Mouse (Mus musculus) testis, postnatal 14 days (tissue): ENCODE results near the gene Nsun4.

Source experiments
- DNase-seq: peaks from one replicate; pipeline ENCODE4 v3.0.0; 2021; ENCODE audit warnings: low spot score

Nsun4 gene

DNA sequence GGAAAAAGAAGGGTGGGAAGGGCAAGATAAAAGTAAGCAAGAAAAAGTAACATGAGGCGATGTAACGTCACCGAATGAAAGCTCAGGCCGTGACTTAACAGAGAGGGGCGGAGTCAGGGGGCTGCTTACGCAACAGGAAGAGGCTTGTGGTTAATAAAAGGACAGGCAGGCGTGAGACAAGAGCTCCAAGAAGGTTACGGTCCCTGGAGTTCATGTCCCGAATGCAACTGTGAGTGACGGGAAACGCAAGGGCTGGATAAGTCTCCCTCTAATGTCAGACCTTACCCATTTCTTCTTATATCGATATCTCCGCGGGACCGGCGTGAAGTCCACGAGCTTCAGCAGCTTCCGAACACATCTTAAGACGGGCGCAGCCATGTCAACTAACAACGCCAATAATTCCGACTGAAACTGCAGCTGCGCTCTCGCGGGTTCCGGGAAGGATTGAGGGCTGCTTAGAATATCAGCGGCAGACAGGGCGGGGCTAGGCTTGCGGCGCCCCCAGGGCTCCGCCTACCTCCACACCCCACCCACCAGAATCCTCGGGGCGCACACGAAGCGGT, at the start of gene Nsun4:
TSS of gene Nsun4 (minus strand) at position 478 of the 563 bp plus-strand sequence.
- peak; percentile 89 for DNase-seq

DNA sequence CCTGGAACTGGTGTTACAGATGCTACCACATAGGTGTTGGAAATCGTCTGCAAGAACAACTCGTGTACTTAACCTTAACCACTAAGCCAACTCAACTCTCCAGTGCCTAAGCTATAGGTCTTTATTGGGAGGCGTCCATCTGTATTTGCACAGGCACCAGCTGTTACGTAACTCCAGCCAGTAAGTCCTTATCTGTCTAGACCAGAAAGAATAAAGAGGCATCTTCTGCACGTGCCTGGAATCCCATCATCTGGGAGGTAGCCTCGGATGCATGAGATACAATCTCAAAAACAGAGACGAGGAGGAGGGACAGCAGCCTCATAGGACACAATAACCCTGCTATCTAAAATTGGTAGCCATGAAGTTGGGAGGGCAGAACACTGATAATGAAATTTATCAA, 47.3 kb upstream of the Nsun4 start:
- DNase-seq = no peak

DNA sequence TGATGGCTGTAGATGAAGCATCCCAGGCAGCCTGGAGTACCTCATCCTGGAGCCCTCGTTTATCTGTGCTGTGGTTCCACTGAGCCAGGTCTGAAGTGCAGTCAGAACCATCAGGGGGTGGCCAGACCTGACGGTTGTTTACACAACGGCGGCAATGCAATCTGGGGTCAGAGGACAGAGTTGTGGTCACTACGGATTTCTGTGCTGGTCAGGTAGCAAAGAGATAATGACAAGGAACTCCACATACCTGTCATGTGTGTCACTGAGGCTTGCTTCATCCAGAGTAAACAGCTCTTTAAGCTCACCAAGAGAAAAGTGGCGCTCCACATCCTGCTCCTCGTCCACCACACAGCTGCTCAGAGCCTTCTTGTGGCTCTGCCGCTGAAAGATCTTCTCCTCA, 43.5 kb upstream of the Nsun4 start:
- no peak for DNase-seq

DNA sequence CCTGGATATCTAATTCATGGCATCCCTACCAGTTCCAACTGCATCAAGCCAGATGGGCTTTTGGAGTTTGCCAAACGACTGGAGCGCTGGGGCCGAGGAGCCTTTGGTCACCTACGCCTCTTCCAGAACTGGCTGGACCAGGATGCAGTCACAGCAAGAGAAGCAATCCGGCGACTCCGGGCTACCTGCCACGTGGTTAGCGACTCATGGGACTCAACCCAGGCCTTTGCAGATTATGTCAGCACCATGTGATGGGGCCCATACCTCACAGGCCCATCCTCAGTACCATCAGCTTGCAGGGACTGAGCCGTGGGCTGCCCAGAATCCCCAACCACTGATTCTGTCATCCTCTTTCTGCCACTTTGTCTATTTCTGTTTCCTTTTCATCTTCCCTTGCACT, 42.6 kb upstream of the Nsun4 start:
- no peak for DNase-seq

DNA sequence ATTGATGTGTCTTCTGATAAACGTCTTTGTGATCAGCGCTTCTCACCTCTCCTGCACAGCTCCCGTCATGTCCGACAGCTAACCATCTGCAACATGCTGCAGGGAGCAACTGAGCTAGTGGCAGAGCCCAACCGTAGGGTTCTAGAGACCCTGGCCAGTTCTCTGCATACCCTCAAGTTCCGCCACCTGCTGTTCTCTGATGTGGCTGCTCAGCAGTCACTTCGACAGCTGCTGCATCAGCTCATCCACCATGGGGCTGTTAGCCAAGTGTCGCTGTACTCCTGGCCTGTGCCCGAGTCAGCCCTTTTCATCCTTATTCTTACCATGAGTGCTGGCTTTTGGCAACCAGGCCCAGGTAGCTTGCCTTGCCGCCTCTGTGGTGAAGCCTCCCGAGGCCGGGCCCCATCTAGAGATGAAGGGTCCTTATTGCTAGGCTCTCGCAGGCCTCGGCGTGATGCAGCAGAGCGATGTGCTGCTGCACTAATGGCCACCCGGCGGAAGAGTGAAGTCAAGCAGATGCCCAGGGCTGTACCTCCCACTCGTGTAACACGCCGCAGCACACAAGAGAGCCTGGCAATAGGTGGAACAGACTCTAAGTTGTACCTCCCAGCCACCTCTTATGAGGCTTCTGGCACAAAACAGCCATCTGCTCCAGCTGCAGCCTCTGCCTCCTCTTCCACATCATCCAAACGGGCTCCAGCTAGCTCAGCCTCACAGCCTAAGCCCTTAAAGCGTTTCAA, 35.0 kb upstream of the Nsun4 start:
- no peak for DNase-seq

DNA sequence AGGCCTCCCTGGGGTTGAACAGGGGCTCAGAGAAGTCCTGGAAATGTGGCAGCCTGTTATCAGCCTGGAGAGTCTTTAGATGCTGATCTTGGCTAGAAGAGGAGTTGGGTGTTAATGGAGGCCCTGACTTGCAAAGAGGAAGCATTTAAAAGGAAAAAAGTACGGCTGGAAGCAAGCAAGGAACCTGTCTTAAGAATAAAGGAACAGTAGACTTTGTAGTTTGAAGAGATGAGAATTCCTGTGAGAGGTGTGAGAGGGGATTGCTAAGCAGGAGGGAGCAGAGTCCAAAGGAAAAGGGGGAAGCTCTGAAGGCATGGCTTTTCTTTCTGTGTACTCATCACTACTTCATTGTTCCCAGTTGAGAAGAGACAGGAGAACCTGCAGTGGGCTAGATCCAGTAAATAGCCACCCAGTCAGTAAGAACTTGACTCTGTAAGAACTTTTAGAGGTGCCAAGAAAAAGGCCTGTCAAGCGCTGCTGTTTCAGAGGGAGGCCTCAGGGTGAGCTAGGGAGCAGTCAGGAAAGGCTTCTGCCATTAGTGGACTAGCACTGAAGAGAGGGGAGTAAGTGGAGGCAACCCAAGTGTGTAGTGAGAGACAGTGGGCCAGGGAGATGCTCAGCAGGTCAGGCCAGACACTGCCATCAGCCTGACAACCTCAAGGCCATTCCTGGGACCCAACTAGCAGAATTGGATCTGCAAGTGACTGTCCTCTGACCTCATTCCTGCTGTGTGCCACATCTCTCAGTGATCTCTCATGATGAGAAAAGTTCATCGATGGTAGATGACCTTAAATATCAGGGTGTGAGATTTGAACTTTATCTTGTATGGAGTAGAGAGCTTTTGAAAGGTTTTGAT, 23.8 kb upstream of the Nsun4 start:
- DNase-seq = no peak

DNA sequence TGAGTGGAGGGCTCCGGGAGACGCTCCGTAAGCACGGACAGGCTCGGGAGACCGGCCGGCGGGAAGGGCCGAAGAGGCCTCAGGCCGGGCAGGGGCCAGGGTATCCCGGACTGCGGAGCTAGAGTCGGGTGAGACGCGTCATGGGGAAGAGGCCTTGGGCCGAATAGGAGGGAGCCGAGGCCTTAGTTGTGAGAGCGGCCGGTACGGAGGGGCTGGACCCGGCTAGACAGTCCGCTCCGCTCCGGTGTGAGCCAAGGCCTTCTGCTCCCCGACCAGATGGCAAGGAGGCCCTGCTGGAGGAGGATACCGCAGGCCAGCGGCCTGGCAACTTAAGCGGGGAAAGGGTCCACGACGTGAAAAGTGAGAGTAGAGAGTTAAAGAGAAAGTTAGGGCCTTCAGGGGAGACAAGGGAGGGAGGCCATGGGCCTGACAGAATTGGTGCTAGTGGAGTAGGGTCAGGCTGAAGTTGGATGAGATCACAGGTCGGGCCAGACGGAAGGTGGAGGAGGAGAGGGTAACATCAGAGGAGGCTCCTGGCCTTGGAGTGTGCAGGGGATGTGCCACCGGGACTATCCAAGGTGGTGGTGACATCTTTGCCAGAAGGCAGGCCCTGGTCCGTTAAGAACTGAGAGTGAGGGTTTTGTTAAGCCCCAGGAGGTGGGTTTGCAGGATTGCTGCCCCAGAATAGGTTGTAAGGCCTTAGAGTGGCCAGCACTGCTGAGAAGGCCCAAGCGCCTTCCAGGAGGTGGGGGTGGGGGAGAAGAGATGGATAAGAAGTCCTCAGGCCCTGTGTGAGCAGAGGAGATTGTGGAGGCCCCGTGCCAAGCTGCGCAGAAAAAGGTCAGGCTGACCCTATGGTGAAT, 22.9 kb upstream of the Nsun4 start:
- peak; percentile 81 for DNase-seq

DNA sequence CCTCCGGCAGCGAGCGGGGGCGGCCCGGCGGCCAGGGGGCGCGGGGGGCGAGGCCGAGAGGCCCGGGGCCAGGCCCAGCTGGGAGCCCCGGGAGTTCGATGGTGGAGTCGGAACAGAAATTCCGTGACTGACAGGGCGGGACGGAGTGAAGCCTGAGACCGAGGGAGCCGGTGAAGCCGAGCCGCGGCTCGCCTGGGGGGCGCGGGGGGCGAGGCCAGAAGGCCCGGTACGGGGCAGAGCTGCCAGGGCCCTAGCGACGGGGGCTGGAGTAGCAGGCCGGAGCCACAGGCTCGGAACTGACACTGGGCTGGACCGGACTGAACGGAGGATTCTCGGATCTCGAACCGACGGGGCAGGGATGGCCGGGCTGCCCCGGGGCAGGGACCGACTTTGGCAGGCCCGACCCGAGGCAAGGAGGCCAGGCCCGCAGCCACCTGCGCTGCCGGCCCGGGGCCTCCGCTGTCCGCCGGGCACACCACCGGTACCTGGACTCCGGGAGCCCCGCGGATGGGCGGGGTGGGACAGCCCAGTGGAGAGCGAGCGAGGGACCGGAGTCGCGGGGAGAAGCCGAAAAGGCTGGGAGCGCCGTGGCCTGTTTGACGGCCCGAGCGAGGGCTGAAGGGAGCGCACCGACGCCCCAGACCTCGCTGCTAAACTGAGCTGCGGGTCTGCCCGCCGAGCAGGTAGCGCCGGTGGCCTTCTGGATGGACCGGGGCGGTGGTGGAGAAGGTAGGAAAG, 22.1 kb upstream of the Nsun4 start:
- peak; percentile 84 for DNase-seq

DNA sequence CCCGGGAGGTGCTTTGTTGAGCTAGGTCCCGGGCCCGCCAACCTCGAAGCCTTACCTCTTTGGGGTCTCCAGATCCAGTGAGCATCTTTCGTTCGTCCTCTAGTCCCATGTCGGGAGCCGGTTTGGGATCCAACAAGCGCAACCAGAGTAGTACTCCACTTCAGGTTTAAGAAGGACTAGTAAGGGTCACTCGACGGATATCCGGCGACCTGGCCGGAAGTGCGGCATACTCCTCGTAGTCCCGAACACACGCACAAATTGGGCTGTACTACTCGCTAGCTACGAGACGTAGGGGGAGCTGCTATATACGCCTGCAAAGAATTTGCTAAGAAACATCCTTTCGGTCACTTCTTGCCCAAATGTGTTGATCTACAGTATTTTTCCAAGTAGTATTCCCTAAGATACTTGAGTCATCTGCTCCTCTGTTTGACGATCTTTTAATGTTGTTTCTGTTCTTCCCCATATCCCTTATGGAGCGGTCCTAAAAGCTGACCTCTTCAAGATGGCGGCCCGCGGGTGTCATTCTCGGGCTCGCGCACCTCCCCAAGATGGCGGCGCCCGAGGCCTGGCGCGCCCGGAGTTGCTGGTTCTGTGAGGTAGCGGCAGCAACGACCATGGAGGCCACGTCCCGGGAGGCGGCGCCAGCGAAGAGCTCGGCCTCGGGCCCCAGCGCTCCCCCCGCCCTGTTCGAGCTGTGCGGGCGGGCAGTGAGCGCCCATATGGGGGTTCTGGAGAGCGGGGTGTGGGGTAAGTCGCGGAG, 21.4 kb upstream of the Nsun4 start, which contains the start of the genes Uqcrh and Lrrc41:
TSS of gene Uqcrh (minus strand) at position 211 of the 760 bp plus-strand sequence.
TSS of gene Lrrc41 (plus strand) at position 409 of the 760 bp plus-strand sequence.
- DNase-seq = peak; percentile 92

DNA sequence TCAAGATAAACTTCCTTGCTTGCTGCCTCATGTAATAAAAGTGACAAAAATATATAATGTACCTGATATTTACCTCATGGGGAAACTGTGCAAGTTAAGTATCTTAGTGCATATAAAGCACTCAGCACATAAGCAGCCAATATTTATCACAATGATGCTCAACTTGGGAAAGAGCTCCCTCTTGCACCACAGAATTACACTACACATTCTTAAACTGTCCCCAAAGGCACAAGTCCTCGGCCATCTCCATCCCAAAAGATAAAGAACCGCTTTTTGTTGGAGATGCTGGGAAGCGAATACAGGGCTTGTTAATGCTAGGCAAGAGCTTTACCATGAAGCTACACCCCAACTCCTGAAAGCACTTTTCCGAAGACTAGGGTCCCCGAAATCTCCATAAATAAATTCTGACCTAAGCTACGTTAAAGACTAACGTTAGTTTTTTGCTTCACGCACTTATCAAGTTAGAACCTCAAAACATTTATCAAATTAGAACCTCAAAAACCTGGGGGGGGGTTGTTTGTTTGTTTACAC, 20.5 kb upstream of the Nsun4 start:
- no peak for DNase-seq

DNA sequence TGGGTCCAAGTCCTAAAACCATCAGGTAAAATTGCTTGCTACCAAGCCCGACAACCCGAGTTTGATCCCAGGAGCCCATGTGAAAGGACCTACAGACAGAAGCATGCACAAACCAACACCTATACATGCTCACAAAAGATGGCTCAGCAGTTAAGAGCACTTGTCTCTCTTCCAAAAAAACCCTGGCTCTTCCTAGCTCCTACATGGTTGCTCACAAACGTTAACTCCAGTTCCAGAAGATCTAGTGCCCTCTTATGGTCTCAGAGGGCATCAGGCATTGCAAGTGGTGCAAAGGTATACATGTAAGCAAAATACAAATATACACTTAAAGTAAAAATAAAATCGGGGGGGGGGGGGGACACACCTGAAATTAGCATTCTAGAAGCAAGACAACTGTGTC, 19.5 kb upstream of the Nsun4 start:
- DNase-seq = no peak

DNA sequence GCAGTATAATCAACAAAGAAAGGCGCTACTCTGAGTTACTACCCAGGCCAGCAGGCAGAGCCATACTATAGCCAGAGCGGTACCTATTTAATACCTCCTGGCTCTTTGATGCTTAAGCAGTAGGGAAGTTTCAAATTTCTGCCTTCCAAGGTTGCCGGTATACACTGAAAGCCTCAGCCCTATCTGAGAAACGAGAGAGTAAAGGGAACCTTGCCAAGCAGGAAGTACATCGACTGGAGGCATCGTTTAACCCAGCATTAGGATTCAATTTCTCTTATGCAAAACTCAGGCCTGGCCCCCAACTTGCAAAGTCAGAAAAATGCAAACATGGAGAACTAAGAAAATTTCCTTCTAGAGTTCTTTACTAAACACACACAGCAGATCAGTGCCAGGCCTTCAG, 16.4 kb upstream of the Nsun4 start:
- no peak for DNase-seq

DNA sequence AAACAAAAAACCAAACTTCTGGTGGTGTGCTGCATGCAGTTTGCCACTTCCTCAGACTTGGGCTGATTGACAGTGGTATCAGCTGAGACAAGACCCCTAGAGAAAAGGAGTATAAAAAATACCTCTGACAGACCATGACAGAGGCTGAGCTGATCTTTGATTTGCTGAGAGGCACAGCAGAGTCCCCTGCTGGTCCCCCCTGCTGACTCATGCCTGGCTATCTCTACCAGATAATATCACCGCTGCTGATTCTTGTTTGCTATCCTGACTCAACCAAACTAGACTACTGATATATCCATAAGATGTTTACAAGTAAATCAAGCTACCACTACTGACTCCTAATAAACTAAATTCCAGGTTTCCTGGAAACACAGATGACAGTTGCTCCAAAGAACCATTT, 10.2 kb upstream of the Nsun4 start:
- DNase-seq = no peak

DNA sequence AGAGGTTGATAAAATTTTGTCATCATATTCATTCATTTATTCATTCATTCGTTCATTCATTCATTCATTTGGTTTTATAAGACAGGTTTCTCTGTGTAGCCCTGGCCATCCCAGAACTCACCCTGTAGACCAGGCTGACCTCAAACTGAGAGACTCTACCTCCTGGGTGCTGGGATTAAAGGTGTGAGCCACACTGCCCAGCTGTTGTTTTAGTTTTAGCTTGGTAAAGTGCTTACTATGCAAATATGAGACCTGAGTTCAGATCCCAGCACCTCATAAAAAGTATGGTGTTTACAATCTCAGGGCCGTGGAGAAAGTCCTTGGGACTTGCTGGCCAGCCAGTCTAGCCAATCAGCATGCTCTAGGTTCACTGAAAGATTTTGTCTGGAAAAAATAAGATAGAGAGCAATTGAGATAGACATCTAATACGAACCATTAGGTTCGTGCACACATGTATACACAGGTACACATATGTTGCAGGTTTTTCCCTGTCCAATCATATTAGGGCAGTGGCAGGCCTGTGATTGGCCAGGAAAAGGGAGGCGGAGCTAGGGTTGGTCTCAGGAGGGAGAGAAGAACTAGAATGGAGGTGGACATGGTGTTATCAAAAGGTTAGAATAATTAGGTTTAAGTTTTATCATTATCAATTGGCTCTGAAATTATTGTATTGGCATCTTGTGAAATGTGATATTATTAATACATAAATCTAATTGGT, 5.5 kb upstream of the Nsun4 start:
- DNase-seq = no peak

DNA sequence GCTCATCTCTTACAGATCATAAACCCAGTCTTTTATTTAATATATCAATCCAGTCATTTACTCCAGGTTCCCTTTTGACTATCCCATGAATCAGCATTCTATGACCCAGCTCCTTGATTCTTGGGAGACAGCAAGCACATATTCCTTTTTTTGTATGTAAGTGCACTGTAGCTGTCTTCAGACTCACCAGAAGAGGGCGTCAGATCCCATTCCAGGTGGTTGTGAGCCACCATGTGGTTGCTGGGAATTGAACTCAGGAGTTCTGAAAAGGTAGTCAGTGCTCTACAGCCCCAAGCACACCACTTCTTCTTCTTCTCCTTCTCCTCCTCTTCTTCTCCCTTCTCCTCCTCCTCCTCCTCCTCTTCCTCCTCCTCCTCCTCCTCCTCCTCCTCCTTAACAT, 3.9 kb upstream of the Nsun4 start:
- DNase-seq = no peak

DNA sequence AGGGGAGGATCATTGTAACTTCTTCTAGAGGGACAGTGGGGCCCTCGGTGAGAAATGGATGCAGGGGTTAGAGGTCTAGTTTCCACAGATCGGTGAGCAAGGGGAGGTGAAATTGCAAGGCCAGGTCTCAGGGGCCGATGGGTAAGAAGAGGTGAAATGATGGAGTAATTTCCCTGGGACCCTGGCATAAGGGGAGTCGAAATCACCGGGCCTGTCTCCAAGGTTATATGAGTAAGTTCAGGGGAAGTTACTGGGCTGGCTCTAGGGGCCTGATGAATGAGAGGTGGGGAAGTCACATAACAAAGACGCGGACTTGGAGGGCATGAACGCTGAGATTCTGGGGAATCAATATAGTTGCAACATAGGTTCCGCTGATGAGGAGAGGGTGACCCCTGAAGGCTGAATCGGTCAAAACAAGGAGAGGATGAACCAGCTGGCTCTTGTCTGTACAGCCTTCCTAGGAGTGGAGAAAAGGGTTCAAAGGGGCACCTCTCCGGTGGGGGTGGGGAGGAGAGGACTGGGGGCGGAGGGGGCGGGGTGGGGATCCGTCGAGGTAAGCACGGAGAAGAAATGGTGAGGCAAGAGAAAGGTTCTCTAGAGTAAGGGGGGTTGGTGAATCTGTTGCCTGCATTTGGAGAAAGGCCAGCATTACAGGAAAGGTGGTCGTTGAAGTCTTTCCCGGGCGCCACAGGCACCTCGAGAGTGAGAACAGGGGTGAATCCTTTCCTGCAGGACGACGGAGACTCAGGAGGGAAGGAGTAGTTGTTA, 966 bp downstream of the Nsun4 start:
- DNase-seq = no peak

DNA sequence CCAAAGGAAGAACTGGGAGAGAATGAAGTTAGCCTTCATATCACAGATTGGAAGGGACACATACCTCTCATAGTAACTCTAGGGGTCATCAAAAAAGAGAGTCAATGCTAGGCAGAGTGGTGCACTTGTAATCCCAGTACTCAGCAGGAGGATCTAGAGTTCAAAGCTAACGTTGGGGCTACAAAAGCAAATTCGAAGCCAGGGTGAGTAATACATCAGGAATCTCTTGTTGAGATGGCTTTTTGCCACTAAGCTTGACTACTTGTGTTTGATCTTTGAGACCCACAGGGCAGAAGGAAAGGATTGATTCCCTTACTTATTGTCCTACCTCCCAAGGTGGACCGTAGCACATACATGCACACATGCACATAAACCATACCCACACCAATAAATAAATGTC, 4.5 kb downstream of the Nsun4 start:
- DNase-seq = no peak

DNA sequence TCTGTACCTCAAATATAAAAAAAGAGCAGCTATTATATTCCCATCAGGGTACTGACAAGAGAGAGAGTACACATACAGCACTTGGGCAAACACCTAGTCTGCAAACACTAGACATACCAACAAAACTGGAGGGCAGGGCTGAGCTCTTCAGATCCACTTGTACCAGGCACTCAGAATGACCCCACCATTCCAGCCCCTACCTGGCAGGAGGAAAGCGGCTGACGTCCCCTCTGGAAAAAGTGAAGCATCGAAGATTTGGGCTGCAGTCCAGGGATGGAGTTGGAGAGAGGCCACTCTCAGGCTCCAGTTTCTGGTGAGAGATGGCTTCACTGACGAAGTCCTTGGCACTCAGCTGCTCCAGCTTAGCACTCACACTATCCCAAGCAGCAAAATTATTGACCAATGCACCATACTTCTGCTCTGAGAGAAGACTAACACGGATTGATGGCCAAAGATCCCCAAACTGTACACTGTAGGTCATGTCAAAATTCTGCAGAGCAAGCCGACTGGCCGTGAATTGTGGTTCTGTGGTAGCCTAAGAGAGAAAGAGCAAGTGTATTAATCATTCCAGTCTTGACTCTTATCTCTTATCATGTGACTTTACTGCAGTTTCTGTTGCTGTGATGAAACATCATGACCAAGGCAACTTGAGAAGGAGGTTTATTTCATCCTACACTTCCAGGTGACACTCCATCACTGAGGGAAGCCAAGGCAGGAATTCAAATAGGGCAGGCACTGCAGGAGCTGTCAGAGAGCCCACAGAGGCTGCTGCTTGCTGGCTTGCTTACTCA, 5.4 kb downstream of the Nsun4 start:
- DNase-seq = no peak
